Mouse (Mus musculus) lung, adult 2 months (tissue): Measurements from ENCODE around the gene Fxn.

Source experiments
- CTCF ChIP-seq: fragments of 200-500 bp; IDR thresholded peaks from 2 replicates; pipeline ENCODE4 v1.5.1; 2011; ENCODE audit warnings: mild to moderate bottlenecking, low read length, control low read depth; ENCODE audit not compliant: insufficient read depth
- POLR2A ChIP-seq: fragments of 200-500 bp; IDR thresholded peaks from 2 replicates; pipeline ENCODE4 v1.6.1; 2011; ENCODE audit warnings: low read depth, mild to moderate bottlenecking, control low read depth, low read length, borderline replicate concordance; ENCODE audit errors: extremely low read depth

DNA sequence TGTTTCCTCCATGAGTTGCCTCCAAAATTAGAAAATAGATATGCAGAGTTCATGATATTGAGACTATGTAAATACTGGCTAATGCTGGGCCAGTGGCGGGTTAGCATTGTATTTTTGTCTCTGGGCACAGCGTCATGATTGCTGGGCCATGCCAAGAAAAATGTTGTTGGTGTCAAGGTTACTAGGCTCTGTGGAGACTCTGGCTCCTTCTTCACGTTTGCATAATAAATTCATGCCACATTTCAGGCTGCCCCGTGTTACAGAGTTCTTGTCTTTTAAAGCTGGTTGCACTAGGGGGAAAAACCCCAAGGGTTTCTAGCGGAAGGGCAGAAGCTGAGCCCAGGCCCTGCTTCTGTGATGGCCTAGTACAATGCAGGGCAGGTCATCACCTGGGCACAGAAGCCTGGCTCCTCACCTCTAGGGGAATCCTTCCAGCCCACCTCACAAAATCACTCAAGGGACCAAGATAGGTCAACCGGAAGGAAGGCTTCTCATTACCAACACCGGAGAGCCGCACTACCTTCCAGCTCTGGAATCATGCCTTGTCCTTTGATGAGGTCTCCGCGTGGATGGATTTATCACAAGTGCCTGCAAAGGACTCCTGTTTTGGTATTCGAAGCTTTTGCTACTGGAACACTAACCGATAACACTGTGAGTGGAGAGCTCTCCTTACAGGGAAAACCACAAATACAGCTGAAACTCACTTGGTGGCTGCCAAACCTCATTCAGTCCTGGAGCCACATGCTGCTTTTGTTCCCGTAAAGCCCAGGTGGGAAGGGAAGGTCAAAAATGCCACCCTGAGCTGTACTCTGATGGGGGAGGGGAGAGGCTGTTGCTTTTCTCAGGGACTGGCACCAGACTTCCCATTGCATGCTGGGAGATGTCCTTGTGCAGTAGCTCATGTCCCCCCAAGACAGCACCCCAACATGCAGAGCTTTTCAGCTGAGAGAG lies 27.1 kb upstream of the Fxn start:
- TF ChIP-seq POLR2A = no peak
- no peak for TF ChIP-seq CTCF
